Mouse (Mus musculus): ENCODE results near the gene Zmym3. TPM values are rescaled to one million over a fixed set of nuclear protein-coding genes. Genes with fewer than 3 reads are reported as not detected.
"Not testable (repeated sequence)": the region's sequence is repeated elsewhere in the genome, so short reads cannot be mapped to it uniquely, and the experiment has no call there.

Gene Zmym3
- total RNA-seq, 2 experiments from 2014 or later = 10.1 to 21.4 TPM

DNA sequence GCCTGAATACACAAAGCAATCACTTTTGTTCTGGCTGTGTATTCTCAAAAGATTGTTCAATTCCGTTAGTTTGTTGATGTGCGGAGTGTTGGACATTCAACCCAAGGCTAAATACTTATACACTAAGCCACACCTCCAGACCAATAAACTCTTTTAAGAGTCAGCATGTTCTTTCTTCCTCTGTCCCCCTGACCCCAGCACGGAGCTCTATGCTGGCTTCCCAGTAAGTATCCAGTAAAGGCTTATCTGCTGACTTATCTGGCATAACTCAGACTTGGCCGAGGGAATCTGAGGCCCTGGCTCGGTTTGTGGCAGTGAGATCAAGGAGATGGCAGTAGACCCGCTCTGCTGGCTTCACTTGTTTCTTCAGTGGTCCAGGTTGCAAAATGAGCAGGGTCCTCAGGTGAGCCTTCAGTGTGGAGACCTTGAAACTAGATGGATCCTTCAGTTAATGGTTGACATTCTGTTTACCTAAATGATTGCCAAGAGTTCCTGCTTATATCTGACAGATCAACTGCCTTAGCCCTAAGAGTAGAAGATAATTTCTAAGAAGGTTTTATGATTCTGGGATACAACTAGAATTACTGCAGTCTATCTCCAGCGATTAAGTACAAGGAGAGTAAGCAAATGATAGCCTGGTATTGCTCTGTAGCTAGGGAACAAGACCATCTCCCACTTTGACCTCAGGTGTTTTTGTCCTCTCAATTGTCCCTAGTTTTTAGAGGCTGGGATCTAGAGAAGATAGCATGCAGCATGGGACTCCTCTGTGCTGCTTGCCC lies 44.3 kb downstream of the Zmym3 start, which contains the start of gene Gjb1:
Gene Gjb1 (plus strand): TSS at position 189 of the 779 bp plus-strand sequence.
- no peak for DNase-seq

GRCm38 (mm10) chrX:101372946-101373345 lies 47.7 kb downstream of the Zmym3 start:
- DNase-seq = no peak

DNA sequence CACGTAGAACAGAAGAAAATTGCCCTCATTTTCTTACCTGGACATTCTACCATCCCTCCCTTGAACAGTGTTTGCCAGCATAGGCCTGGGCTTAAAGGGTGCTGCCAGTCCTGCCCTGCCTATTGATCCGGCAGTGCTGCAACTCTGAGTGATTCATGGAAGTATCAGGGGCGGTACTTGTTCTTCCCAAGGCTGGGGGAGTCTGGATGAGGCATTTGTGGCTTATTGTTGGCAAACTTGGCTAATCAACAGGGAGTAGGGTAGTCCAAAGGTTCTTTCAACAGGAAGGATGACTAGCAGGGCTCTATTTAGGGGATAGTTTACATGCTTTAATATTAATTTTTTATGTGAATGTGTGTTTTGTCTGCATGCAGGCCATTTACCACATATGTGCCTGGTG lies 50.1 kb downstream of the Zmym3 start:
- DNase-seq = no peak

- DNase-seq = no peak
Measured at GRCm38 (mm10) chrX:101369001-101369400, 51.6 kb downstream of the Zmym3 start.

DNA sequence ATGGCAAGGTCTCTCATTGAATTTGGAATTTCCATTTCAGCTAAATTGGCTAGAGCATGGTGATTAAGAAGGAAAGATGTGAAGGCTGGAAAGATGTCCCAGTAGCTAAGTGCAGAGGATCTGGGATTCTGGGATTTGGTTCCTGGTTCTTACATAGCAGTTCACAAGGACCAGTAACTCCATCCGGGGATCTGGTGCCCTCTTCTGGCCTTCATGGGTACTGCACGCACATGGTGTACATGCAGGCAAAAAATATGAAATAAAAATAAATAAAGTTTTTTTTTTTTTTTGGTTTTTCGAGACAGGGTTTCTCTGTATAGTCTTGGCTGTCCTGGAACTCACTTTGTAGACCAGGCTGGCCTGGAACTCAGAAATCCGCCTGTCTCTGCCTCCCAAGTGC lies 61.7 kb downstream of the Zmym3 start:
- not testable (repeated sequence) for DNase-seq

Other genes with a start within 250 kb of the Zmym3 start
- gene Snx12, start 198.3 kb downstream of the Zmym3 start, total RNA-seq (2021) = 10 to 100 TPM; 48.5 to 50.2 TPM
- 10 to 100 TPM; 48.2 to 55.0 TPM for gene Foxo4, start 166.3 kb downstream of the Zmym3 start, total RNA-seq (2021)
- gene Gm614, start 156.9 kb downstream of the Zmym3 start, total RNA-seq (2021) = under 1 TPM in 1 of 2 experiments, not detected in 1; 0.50 TPM
- gene Il2rg, start 152.6 kb downstream of the Zmym3 start, total RNA-seq (2021) = 1 to 10 TPM; 5.5 to 7.9 TPM
- not detected for gene Gm20489, start 151.8 kb downstream of the Zmym3 start, total RNA-seq (2021)
- gene Med12, start 146.8 kb downstream of the Zmym3 start, total RNA-seq (2021) = 10 to 100 TPM; 25.6 to 28.8 TPM
- gene Nlgn3, start 121.7 kb downstream of the Zmym3 start, total RNA-seq (2021) = 1 to 10 TPM; 1.4 to 1.6 TPM
- 1 to 10 TPM; 1.8 to 2.1 TPM for gene Gjb1, start 44.5 kb downstream of the Zmym3 start, total RNA-seq (2021)
- gene Nono, start 8.5 kb upstream of the Zmym3 start, total RNA-seq (2021) = 10 to 100 TPM; 91.9 to 98.8 TPM
- 100 to 1,000 TPM; 531 to 549 TPM for gene Itgb1bp2, start 28.2 kb upstream of the Zmym3 start, total RNA-seq (2021)
- gene Taf1, start 111.9 kb upstream of the Zmym3 start, total RNA-seq (2021) = 10 to 100 TPM; 10.4 to 14.3 TPM
- 10 to 100 TPM; 56.5 to 82.2 TPM for gene Ogt, start 219.2 kb upstream of the Zmym3 start, total RNA-seq (2021)